17 mouse cellular contexts compared by ENCODE assay signal in genomic region chr12:71637248-71637647, GRCm38 (mm10).
"Had no signal": no experiment of that assay in that cellular context is flagged by ENCODE, and none has a peak within 500 bp of the region (broad histone marks: within the 10 kb centered on the region; RNA-seq: fewer than 3 reads in every experiment).

No protein-coding gene starts in this region.

- ATAC-seq: intestine, embryonic 15.5 days; liver, embryonic 12.5 days; midbrain, embryonic 16.5 days had no signal

- H3K27me3 ChIP-seq: intestine, embryonic 15.5 days; limb, embryonic 15.5 days; liver, embryonic 12.5 days; neural tube, embryonic 13.5 days; stomach, embryonic 15.5 days had no signal

- H3K4me3 ChIP-seq: intestine, embryonic 15.5 days; limb, embryonic 15.5 days; liver, embryonic 12.5 days; midbrain, embryonic 10.5 days; neural tube, embryonic 13.5 days; stomach, embryonic 15.5 days had no signal

- H3K36me3 ChIP-seq: intestine, embryonic 15.5 days; limb, embryonic 15.5 days; liver, embryonic 12.5 days; midbrain, embryonic 10.5 days; neural tube, embryonic 13.5 days; stomach, embryonic 15.5 days had no signal

- H3K27ac ChIP-seq: intestine, embryonic 15.5 days; limb, embryonic 15.5 days; liver, embryonic 12.5 days; midbrain, embryonic 10.5 days; neural tube, embryonic 13.5 days; stomach, embryonic 15.5 days had no signal

- H3K9me3 ChIP-seq: intestine, embryonic 15.5 days; limb, embryonic 15.5 days; liver, embryonic 12.5 days; midbrain, embryonic 10.5 days; neural tube, embryonic 13.5 days; stomach, embryonic 15.5 days had no signal

- H3K9ac ChIP-seq: intestine, embryonic 15.5 days; limb, embryonic 15.5 days; liver, embryonic 12.5 days; lung, embryonic 14.5 days; neural tube, embryonic 13.5 days; stomach, embryonic 15.5 days had no signal

- H3K4me2 ChIP-seq: intestine, embryonic 15.5 days; limb, embryonic 15.5 days; liver, embryonic 12.5 days; lung, embryonic 14.5 days; neural tube, embryonic 13.5 days; stomach, embryonic 15.5 days had no signal

- H3K4me1 ChIP-seq: liver, embryonic 12.5 days had no signal

- DNase-seq: kidney, adult 2 months; kidney, postnatal 25 days; layer of hippocampus, adult 9-11 months; layer of hippocampus, postnatal 36 days; lung, embryonic 14.5 days; lung, postnatal 4 days; right cerebral cortex, postnatal 4 days; spleen, adult 18-20 months; thymus, adult 2 months; thymus, postnatal 25 days had no signal
